Mouse (Mus musculus) liver, embryonic 16.5 days (tissue): ENCODE measurements around the gene Apela. TPM values are rescaled to one million over a fixed set of nuclear protein-coding genes. Genes with fewer than 3 reads are reported as not detected.

Experiments
- ATAC-seq: fragments of 200-750 bp; cut with Nextera tagmentation; 2 replicates; pipeline ENCODE4 v1.8.0; 2017; ENCODE audit warnings: low read depth, mild to moderate bottlenecking, moderate number of reproducible peaks, moderate library complexity
- H3K27ac ChIP-seq: fragments of 300-500 bp; sonication (generic); 2 replicates; pipeline ENCODE4 v1.5.1; 2014; ENCODE audit warnings: mild to moderate bottlenecking, low read length
- H3K27me3 ChIP-seq: fragments of 300-500 bp; sonication (generic); 2 replicates; pipeline ENCODE4 v1.6.1; 2014; ENCODE audit warnings: low read depth, low read length, mixed read lengths; ENCODE audit not compliant: control insufficient read depth, insufficient read depth
- H3K36me3 ChIP-seq: fragments of 300-500 bp; sonication (generic); 2 replicates; pipeline ENCODE4 v1.6.1; 2014; ENCODE audit warnings: mild to moderate bottlenecking; ENCODE audit not compliant: control insufficient read depth, insufficient read depth
- H3K4me1 ChIP-seq: fragments of 300-500 bp; sonication (generic); 2 replicates; pipeline ENCODE4 v1.6.1; 2014; ENCODE audit warnings: low read depth, low read length, mixed read lengths; ENCODE audit not compliant: control insufficient read depth
- H3K4me2 ChIP-seq: fragments of 300-500 bp; sonication (generic); 2 replicates; pipeline ENCODE4 v1.6.1; 2014; ENCODE audit warnings: low read depth, low read length, mixed read lengths
- H3K4me3 ChIP-seq: fragments of 300-500 bp; sonication (generic); 2 replicates; pipeline ENCODE4 v1.5.1; 2014; ENCODE audit warnings: low read depth, mild to moderate bottlenecking, low read length
- H3K9ac ChIP-seq: fragments of 300-500 bp; sonication (generic); 2 replicates; pipeline ENCODE4 v1.6.1; 2014; ENCODE audit warnings: low read depth, low read length
- H3K9me3 ChIP-seq: fragments of 300-500 bp; sonication (generic); replicated peaks from 2 replicates; pipeline ENCODE4 v1.6.1; 2016; ENCODE audit warnings: low read length; ENCODE audit not compliant: control insufficient read depth
- WGBS: fragments of 180-500 bp; shearing (Covaris S2); extraction: QIAGEN DNeasy Blood & Tissue Kit; methylation state at CpG from one replicate; pipeline ENCODE4 v1.1.7; 2014; ENCODE audit not compliant: insufficient replicate concordance; 5-methylcytosine and 5-hydroxymethylcytosine counted together
- polyA plus RNA-seq: library from polyadenylated mRNA; unstranded; fragments of >200 nt; fragmentation: Nextera tagmentation; extraction: Ambion mirVana; gene quantifications from 2 replicates; pipeline ENCODE4 v1.2.1, GENCODE M21; 2015

The Apela gene
- polyA plus RNA-seq, 1 experiment from 2014 or later = 0.12 TPM

DNA sequence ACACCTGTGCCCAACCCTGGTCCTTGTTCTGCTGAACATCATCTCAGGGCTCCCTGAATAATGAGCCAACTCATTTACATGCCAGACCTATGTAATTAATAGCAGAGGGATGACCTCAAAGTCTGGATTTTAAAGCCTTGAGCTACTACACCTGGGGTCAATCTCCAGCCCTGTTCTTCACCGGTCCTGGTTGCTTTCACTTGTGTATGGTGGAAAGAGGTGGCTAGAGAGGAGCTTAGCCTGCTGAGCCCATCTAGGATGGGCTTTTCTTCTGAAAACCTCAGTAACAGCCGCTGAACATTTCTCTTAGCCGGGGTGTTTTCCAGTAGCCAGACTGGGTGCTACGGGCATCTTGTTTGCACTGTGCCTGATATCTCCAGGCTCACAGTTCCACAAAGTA is 49.4 kb downstream of the Apela start, which contains the start of gene Trim75:
Gene Trim75, minus strand, starts transcription at position 101 of the 400 bp plus-strand sequence.
- Histone ChIP-seq H3K4me3 (no peak within 1 kb of the TSS), H3K9ac (no peak within 1 kb of the TSS), H3K4me2 (no peak within 1 kb of the TSS)

DNA sequence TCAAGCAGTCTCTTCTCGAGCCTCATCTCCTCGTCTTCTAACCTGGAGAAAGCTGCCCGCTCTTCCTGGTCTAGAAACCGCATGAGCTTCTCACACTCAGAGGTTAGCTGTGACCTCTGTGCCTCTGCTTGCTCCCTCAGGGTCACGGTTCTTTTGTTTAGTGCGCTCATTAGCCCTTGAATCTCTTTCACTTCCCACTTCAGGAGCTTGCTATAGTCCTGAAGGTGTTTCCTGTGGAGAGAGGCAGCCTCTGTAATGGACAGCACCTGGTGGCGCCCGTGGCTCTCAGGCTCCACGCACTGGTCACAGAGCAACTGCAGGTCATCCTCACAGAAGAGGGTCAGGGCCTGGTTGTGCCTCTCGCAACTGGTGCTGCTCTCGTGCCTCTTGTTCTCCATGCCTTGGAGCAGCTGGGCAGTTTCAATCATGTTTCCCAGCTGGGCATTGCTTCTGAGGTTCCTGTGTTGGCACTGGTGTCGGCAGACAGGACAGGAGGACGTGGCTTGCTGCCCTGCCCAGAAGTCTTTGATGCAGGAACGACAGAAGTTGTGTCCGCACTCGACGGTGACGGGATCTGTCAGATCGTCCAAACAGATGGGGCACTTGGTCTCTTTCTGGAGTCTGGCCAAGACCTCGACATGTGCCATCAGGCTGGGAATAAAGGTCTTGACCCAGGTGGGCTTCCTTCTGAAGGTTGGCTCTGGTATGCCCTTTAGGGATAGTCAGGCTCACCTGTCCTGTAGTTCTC is 53.8 kb downstream of the Apela start:
- Histone ChIP-seq H3K4me3 (no peak overlapping the region), H3K27ac (no peak overlapping the region), H3K9me3 (no peaks in the 10 kb centered on the region), H3K27me3 (no peaks in the 10 kb centered on the region), H3K4me1 (no peaks in the 10 kb centered on the region), H3K4me2 (no peak overlapping the region), H3K36me3 (no peaks in the 10 kb centered on the region), H3K9ac (no peak overlapping the region)
- 61% methylated on average over 20 of the region's 20 CpGs for WGBS
- no peak for ATAC-seq

More for the DNA sequence above, 49.4 kb downstream of the Apela start, which contains the start of gene Trim75:
- Histone ChIP-seq H3K9me3 (no peaks in the 10 kb centered on the region; the same call in 1 of the 2 replicates), H3K27ac (no peak within 1 kb of the TSS), H3K36me3 (no peaks in the 10 kb centered on the region), H3K27me3 (no peaks in the 10 kb centered on the region), H3K4me1 (no peaks in the 10 kb centered on the region)
- 67% methylated on average over 4 of the region's 4 CpGs for WGBS
- no peak for ATAC-seq

Other genes with a start within 250 kb of the Apela start
- gene Klhl2, start 187.3 kb downstream of the Apela start, polyA plus RNA-seq = 1.1 and 1.4 TPM in 2 replicates
- gene Tmem192, start 90.2 kb downstream of the Apela start, polyA plus RNA-seq = 11.1 and 11.4 TPM in 2 replicates
- not detected in 2 replicates for gene Trim75, start 49.5 kb downstream of the Apela start, polyA plus RNA-seq
- not detected in 2 replicates for gene Trim61, start 18.8 kb downstream of the Apela start, polyA plus RNA-seq
- not detected in 2 replicates for gene Trim60, start 18.8 kb downstream of the Apela start, polyA plus RNA-seq
- not detected in 2 replicates for gene Gm10663, start 37.7 kb upstream of the Apela start, polyA plus RNA-seq
- gene BC030870, start 92.2 kb upstream of the Apela start, polyA plus RNA-seq = 0.12 and 0.28 TPM in 2 replicates